Mouse (Mus musculus): ENCODE results near the gene Megf8.

Gene Megf8

GRCm38 (mm10) chr7:25316532-25317445 is at the start of gene Megf8:
Gene Megf8, plus strand, starts transcription at chr7:25317164.
- peak; percentile 99 for DNase-seq

GRCm38 (mm10) chr7:25267301-25267750 is 49.6 kb upstream of the Megf8 start, which contains the start of gene Cic:
Gene Cic, plus strand, starts transcription at chr7:25267704.
- DNase-seq = peak; percentile 100

GRCm38 (mm10) chr7:25267751-25268463 is 49.1 kb upstream of the Megf8 start:
- peak; percentile 100 for DNase-seq

GRCm38 (mm10) chr7:25268588-25268987 is 48.4 kb upstream of the Megf8 start:
- DNase-seq = no peak

- no peak for DNase-seq
Observed at GRCm38 (mm10) chr7:25269029-25269428, 47.9 kb upstream of the Megf8 start.

- DNase-seq = no peak
Observed at GRCm38 (mm10) chr7:25269545-25270271, 47.3 kb upstream of the Megf8 start.

- no peak for DNase-seq
Observed at GRCm38 (mm10) chr7:25270652-25271633, 46.0 kb upstream of the Megf8 start.

- no peak for DNase-seq
Observed at GRCm38 (mm10) chr7:25271651-25272444, 45.1 kb upstream of the Megf8 start.

GRCm38 (mm10) chr7:25272445-25273258 is 44.3 kb upstream of the Megf8 start:
- no peak for DNase-seq

GRCm38 (mm10) chr7:25273259-25274241 is 43.4 kb upstream of the Megf8 start:
- DNase-seq = no peak

GRCm38 (mm10) chr7:25274571-25274970 is 42.4 kb upstream of the Megf8 start:
- no peak for DNase-seq

GRCm38 (mm10) chr7:25274996-25275395 is 42.0 kb upstream of the Megf8 start:
- no peak for DNase-seq

GRCm38 (mm10) chr7:25275555-25276298 is 41.2 kb upstream of the Megf8 start:
- DNase-seq = no peak

- DNase-seq = peak; percentile 15
Observed at GRCm38 (mm10) chr7:25277405-25277804, 39.6 kb upstream of the Megf8 start.

GRCm38 (mm10) chr7:25277998-25278340 is 39.0 kb upstream of the Megf8 start:
- no peak for DNase-seq

- DNase-seq = peak; percentile 86
Observed at GRCm38 (mm10) chr7:25278341-25279075, 38.5 kb upstream of the Megf8 start.

All from kidney, adult 9 months (tissue).